Mouse (Mus musculus): ENCODE results near the gene Tmem120a. TPM values are rescaled to one million over a fixed set of nuclear protein-coding genes. Genes with fewer than 3 reads are reported as not detected.

Tmem120a gene
- polyA plus RNA-seq, 1 experiment, result 41.5 TPM

DNA sequence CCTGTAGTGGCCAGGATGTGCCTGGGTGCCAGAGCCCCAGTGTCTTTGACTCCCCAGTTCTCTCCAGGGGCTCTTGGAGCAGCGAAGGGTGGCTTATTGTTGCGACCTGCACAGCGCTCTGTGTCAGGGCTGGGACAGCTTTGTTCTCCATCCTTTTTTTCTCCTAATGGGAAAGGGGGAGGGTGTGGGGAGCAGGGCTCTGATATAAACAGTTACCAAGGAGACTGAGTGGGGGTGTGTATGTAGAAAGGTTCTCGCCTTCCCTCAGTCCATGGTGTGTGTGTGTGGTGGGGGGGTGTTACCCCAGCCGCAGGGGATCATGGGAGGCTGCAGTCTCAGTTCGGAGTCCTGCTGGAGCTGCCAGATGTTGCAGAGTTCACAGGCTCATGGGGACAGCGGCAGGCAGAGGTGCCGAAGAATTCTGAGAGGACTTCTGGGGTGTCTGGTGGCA is 18.8 kb downstream of the Tmem120a start:
- H3K4me1 ChIP-seq (ENCODE audit: control insufficient read depth, insufficient read depth, low read length), result peaks cover 35% of the 10 kb centered on the region
- TF ChIP-seq POLR2A (IDR thresholded peaks at IDR 0.05; ENCODE audit: borderline replicate concordance, low read depth, low read length) (no peak), CTCF (IDR thresholded peaks at IDR 0.05; ENCODE audit: low read depth, low read length) (no peak)
- no peak overlapping the region for H3K4me3 ChIP-seq (ENCODE audit: insufficient read depth, low read length)
- H3K27ac ChIP-seq (ENCODE audit: insufficient read depth, low read depth, low read length), result no peak overlapping the region

DNA sequence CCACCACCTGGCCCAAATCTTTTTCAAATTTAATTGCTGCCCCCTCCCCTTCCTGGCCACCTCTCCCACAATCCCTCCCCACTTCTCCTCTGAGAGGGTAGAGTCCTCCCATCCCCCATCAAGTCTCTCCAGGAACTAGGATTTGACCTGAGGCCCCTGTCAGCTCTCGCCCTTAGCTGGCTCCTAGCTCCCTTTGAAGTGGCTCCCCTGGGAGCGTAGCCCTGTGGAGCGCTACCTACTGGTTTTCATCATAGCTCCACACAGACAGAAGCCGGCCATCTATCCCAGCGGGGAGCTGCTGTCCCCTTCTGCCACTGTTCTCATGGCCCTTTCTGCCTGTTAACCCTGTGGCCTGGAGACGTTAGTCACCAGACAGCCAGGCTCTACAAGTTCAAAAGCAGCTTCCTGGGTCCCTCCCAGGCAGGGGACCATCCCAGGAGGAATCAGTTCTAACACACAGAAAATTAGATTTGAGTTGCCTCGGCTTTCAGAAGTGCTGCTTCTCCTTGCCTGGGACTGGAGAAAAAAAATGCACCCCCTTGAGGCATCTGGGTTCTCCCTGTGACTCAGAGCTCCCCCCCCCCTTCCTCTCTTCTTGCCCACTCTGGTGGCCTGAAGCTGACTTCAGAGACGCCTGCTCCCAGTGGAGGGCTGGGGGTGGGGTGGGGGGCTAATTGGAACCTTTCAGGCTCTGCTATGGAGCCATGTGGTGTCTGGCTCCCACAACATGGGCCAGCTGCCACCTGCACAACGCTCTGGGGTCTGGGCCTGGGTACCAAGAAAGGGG is 19.5 kb downstream of the Tmem120a start:
- Histone ChIP-seq H3K27ac (ENCODE audit: insufficient read depth, low read depth, low read length) (no peak overlapping the region), H3K4me1 (ENCODE audit: control insufficient read depth, insufficient read depth, low read length) (peaks cover 42% of the 10 kb centered on the region), H3K4me3 (ENCODE audit: insufficient read depth, low read length) (no peak overlapping the region)
- TF ChIP-seq POLR2A (IDR thresholded peaks at IDR 0.05; ENCODE audit: borderline replicate concordance, low read depth, low read length) (no peak), CTCF (IDR thresholded peaks at IDR 0.05; ENCODE audit: low read depth, low read length) (no peak)

DNA sequence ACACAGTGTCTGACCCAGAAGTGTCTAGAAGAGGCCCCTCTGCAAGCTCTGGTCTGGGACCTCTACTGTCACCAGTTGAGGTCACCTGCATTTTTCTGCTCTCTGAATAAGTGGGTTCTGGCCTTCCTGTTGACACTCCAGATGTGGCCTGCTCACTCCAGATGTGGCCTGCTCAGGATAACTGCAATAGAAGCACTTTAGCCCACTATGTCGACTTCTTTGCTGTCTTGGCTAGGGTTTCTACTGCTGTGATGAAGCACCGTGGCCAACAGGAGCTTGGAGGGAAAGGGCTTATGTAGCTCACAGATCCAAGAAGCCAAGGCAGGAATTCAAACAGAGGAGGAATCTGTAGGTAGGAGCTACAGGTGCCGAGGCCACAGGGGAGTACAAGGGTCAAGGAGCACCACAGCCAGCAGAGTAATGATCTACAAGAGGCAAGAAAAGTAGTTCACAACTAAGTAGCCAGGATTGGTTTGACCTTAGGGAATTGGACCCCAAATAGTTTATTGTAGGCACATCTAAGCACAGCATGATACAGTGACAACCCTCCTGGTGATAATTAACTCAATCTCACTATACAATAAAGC is 21.0 kb downstream of the Tmem120a start:
- no peak overlapping the region for H3K27ac ChIP-seq (ENCODE audit: insufficient read depth, low read depth, low read length)
- TF ChIP-seq CTCF (IDR thresholded peaks at IDR 0.05; ENCODE audit: low read depth, low read length) (no peak), POLR2A (IDR thresholded peaks at IDR 0.05; ENCODE audit: borderline replicate concordance, low read depth, low read length) (no peak)
- no peak overlapping the region for H3K4me3 ChIP-seq (ENCODE audit: insufficient read depth, low read length)
- H3K4me1 ChIP-seq (ENCODE audit: control insufficient read depth, insufficient read depth, low read length), result peaks cover 43% of the 10 kb centered on the region

DNA sequence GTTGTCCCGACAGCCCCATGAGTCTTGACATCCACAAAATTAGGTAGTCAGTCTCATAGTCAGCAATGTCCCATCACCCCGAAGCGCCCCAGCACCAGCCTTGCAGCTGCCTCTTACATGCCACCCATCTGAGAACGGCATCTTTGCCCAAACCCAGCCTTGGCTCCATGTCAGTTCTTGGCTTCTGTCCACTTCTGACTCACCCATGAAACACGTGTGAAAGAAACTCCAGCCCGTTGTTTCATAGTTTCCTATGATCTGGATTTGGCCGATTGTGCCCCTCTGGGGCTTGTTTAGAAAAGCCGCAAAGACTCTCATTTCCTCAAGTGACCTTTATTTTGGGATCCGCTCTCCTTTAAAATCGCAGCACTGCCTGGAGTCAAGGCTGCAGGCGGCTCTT is 22.1 kb downstream of the Tmem120a start:
- peak overlapping the region; percentile 83 for H3K27ac ChIP-seq (ENCODE audit: insufficient read depth, low read depth, low read length)
- peaks cover 43% of the 10 kb centered on the region for H3K4me1 ChIP-seq (ENCODE audit: control insufficient read depth, insufficient read depth, low read length)
- TF ChIP-seq CTCF (IDR thresholded peaks at IDR 0.05; ENCODE audit: low read depth, low read length), result no peak
- TF ChIP-seq POLR2A (IDR thresholded peaks at IDR 0.05; ENCODE audit: borderline replicate concordance, low read depth, low read length), result no peak
- H3K4me3 ChIP-seq (ENCODE audit: insufficient read depth, low read length), result peak overlapping the region; percentile 37

DNA sequence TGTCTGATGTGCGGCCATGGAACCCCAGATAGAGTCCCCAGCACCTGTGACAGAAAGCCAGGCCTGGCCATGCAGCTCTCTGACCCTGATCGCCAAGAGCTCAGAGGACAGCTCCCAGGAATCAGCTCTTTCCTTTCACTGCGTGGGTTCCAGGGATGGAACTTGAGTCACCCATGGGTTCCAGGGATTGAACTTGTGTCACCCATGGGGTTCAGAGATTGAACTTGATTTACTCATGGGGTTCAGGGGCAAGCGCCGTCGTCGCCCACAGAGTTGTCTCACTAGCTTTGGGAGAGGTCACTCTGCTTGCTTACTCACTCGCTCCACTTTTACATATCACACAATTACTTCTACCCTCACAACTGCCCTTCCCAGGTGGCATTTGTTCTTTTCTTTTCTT is 23.2 kb downstream of the Tmem120a start:
- Histone ChIP-seq H3K4me1 (ENCODE audit: control insufficient read depth, insufficient read depth, low read length) (peaks cover 43% of the 10 kb centered on the region), H3K27ac (ENCODE audit: insufficient read depth, low read depth, low read length) (no peak overlapping the region)
- TF ChIP-seq CTCF (IDR thresholded peaks at IDR 0.05; ENCODE audit: low read depth, low read length), result no peak
- TF ChIP-seq POLR2A (IDR thresholded peaks at IDR 0.05; ENCODE audit: borderline replicate concordance, low read depth, low read length), result no peak

DNA sequence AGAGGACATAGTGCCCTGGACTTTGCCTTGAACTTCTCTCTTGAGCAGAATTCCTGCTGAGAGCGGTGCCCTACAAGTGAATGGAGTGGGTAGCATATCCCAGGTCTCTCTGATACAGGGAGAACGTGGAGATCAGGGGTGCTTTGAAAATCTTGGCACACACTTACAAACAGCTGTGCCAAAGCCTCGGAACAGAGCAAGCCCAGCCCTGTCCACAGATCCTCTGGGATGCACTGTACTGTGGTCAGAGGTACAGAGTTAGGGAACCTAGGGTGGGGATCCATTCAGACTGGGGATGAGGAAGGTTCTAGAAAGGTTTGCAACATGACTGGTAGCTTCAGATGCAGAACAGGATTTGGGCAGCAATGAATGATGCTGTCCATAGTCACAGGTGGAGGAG is 24.1 kb downstream of the Tmem120a start:
- H3K27ac ChIP-seq (ENCODE audit: insufficient read depth, low read depth, low read length), result no peak overlapping the region
- TF ChIP-seq POLR2A (IDR thresholded peaks at IDR 0.05; ENCODE audit: borderline replicate concordance, low read depth, low read length) (no peak), CTCF (IDR thresholded peaks at IDR 0.05; ENCODE audit: low read depth, low read length) (no peak)

More for the DNA sequence above, 23.2 kb downstream of the Tmem120a start:
- H3K4me3 ChIP-seq (ENCODE audit: insufficient read depth, low read length), result no peak overlapping the region

DNA sequence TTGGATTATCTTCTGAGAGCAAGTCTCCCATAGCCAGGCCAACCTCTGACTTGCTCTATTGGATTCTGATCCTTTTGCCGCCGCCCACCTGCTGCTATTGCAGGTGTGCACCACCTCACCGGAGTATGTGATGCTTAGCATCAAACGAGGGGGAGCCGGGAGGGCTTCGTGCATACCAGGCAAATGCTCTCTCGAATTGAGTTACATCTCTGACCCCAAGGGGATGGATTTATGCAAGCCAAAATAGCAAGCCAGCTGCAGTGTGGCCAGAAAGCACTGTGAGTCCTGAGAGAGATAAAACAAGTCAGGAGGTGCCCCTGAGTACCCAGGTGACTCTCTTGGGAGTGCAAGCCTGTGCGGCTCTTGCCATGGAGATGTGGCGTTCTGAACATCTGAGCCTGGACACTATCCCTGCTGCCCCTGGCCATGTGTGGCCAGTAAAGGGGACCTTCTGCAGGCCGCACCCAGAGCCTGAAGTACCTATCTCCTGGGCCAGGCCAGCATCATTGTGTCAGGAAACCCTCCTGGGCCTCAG is 24.6 kb downstream of the Tmem120a start:
- TF ChIP-seq CTCF (IDR thresholded peaks at IDR 0.05; ENCODE audit: low read depth, low read length), result no peak
- TF ChIP-seq POLR2A (IDR thresholded peaks at IDR 0.05; ENCODE audit: borderline replicate concordance, low read depth, low read length), result no peak
- H3K27ac ChIP-seq (ENCODE audit: insufficient read depth, low read depth, low read length), result no peak overlapping the region
- peaks cover 48% of the 10 kb centered on the region for H3K4me1 ChIP-seq (ENCODE audit: control insufficient read depth, insufficient read depth, low read length)
- no peak overlapping the region for H3K4me3 ChIP-seq (ENCODE audit: insufficient read depth, low read length)

More for the DNA sequence above, 24.1 kb downstream of the Tmem120a start:
- H3K4me3 ChIP-seq (ENCODE audit: insufficient read depth, low read length), result no peak overlapping the region
- peaks cover 47% of the 10 kb centered on the region for H3K4me1 ChIP-seq (ENCODE audit: control insufficient read depth, insufficient read depth, low read length)

DNA sequence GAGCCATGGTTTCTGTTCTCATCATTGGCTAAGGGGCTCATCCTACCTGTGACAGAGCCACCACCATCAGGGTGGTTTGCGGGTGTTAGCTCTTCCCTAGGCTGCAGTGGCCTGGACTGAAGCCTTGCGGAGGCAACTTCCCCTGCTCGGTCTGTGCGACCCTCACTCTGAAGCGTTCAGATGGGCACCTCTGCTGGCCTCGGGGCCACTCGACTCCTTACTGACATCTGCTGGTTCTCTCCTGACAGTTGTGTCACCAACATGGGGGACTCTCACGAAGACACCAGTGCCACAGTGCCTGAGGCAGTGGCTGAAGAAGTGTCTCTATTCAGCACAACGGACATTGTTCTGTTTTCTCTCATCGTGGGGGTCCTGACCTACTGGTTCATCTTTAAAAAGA is 28.6 kb downstream of the Tmem120a start:
- TF ChIP-seq CTCF (IDR thresholded peaks at IDR 0.05; ENCODE audit: low read depth, low read length) (no peak), POLR2A (IDR thresholded peaks at IDR 0.05; ENCODE audit: borderline replicate concordance, low read depth, low read length) (no peak)
- Histone ChIP-seq H3K27ac (ENCODE audit: insufficient read depth, low read depth, low read length) (no peak overlapping the region), H3K4me3 (ENCODE audit: insufficient read depth, low read length) (no peak overlapping the region), H3K4me1 (ENCODE audit: control insufficient read depth, insufficient read depth, low read length) (peaks cover 53% of the 10 kb centered on the region)

DNA sequence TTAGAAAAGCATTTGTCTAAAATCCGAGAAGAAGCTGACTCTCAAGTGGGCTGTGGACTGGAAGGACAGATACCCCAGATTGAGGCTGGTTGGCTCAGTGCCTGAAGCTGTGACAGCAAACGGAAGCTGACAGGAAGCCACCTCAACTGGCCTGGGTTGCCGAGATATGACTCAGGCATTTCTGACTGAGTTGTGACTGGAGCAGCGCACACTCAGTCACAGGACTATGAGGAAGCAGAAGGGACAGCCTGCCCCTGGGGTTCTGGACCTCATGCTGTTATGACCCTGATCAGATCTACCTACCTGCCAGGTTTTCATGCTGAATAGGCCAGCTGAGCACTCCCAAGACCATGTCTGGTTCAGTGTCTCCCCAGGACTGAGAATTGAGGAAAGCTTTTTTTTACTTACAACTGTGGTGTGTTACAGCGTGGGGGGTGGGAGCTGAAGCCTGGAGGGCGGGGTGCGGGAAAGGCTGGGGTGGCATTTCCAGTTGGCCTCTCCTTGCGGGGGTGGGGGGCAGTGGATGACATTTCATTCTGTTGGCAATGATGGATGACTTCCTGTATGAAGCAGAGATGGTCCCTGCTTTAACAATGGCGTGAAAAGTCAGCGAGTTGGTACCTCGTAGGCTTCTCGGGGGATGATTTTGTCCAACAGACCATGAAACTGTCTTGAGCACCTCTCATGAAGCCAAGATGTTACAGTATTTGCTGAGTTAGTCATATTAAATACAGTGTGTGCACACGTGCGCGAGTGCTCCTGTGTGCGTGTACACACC is 30.6 kb downstream of the Tmem120a start:
- Histone ChIP-seq H3K27ac (ENCODE audit: insufficient read depth, low read depth, low read length) (peak overlapping the region; percentile 91), H3K4me1 (ENCODE audit: control insufficient read depth, insufficient read depth, low read length) (peaks cover 57% of the 10 kb centered on the region), H3K4me3 (ENCODE audit: insufficient read depth, low read length) (0 out of 2 replicates have a peak overlapping the region, but pooled peaks have one; percentile 9)
- TF ChIP-seq CTCF (IDR thresholded peaks at IDR 0.05; ENCODE audit: low read depth, low read length) (no peak), POLR2A (IDR thresholded peaks at IDR 0.05; ENCODE audit: borderline replicate concordance, low read depth, low read length) (no peak)
